13 mouse cellular contexts compared by ENCODE assay signal in genomic region chr5:101982239-101982638, GRCm38 (mm10).
DNase-seq lines count a peak whose midpoint lies in the region; ATAC-seq and TF ChIP-seq lines count a peak whose summit lies in the region.
"Had no signal": no experiment of that assay in that cellular context is flagged by ENCODE, and none has a peak within 500 bp of the region (broad histone marks: within the 10 kb centered on the region; RNA-seq: fewer than 3 reads in every experiment).

No protein-coding gene starts in this region.

- 0 out of 2 replicates have a peak overlapping the region, but pooled peaks have one; percentile 6 for H3K27ac ChIP-seq in heart, embryonic 11.5 days (ENCODE audit: low read depth, low read length)
- peak overlapping the region; percentile 6; the same call in 1 of the 2 replicates for H3K27ac ChIP-seq in layer of hippocampus, adult 2 months
- peak overlapping the region; percentile 65; the same call in 1 of the 2 replicates for H3K27ac ChIP-seq in cortical plate, adult 2 months (ENCODE audit: insufficient read depth, low read length)
- peak overlapping the region; percentile 39 to 71; a peak in 3 of 4 replicates for H3K27ac ChIP-seq in heart, embryonic 14.5 days (replicated peaks in 1 of 2; ENCODE audit: control insufficient read depth in 1 of 2, insufficient read depth in 1 of 2, low read depth in 2 of 2, low read length in 2 of 2)
- H3K27ac ChIP-seq: forebrain, embryonic 10.5 days; midbrain, embryonic 12.5 days had no signal

- peaks cover 14% of the 10 kb centered on the region; the same call in 1 of the 2 replicates for H3K4me1 ChIP-seq in heart, embryonic 11.5 days (ENCODE audit: control insufficient read depth, insufficient read depth, low read length)
- peaks cover 10% of the 10 kb centered on the region for H3K4me1 ChIP-seq in cortical plate, adult 2 months (ENCODE audit: control insufficient read depth, insufficient read depth, low read length)
- H3K4me1 ChIP-seq in heart, embryonic 14.5 days (ENCODE audit: control insufficient read depth in 2 of 2, insufficient read depth in 2 of 2, low read length in 2 of 2), result peaks cover 2 to 3% of the 10 kb centered on the region in 2 experiments; a peak in 3 of 4 replicates

- 78% methylated on average over 5 of the region's 5 CpGs for WGBS in heart, embryonic 11.5 days (ENCODE audit: insufficient replicate concordance)
- WGBS in heart, embryonic 14.5 days, result 75% methylated on average over 5 of the region's 5 CpGs

- no peak for TF ChIP-seq CTCF in layer of hippocampus, adult 2 months (conservative IDR thresholded peaks at IDR 0.05)
- no peak for TF ChIP-seq CTCF in cortical plate, adult 2 months (IDR thresholded peaks at IDR 0.05; ENCODE audit: extremely low read depth, insufficient read depth, low read length)

- peaks cover 7% of the 10 kb centered on the region; the same call in 1 of the 2 replicates for H3K36me3 ChIP-seq in heart, embryonic 11.5 days (ENCODE audit: control insufficient read depth, insufficient read depth, low read length)
- peaks cover 19% of the 10 kb centered on the region for H3K36me3 ChIP-seq in heart, embryonic 14.5 days (ENCODE audit: control insufficient read depth, insufficient read depth, low read length)

- no peak for DNase-seq in heart, postnatal 4 days
- no peak for DNase-seq in layer of hippocampus, adult 2 months (ENCODE audit: low spot score in 2 of 2)
- no peak for DNase-seq in layer of hippocampus, adult 11-12 months (ENCODE audit: low spot score)
- no peak for DNase-seq in cerebellum, adult 9-11 months
- DNase-seq: cerebellum, adult 9-10 months; gastrocnemius, postnatal 36 days had no signal

- no peak for TF ChIP-seq POLR2A in cortical plate, adult 2 months (IDR thresholded peaks at IDR 0.05; ENCODE audit: extremely low read depth, insufficient read depth, low read length)

- H3K9ac ChIP-seq in heart, embryonic 11.5 days (ENCODE audit: low read depth, low read length), result no peak overlapping the region
- no peak overlapping the region for H3K9ac ChIP-seq in heart, embryonic 14.5 days (ENCODE audit: low read length)
- H3K9ac ChIP-seq: midbrain, embryonic 12.5 days had no signal

- H3K9me3 ChIP-seq in heart, embryonic 11.5 days (replicated peaks; ENCODE audit: control insufficient read depth, low read length), result no peaks in the 10 kb centered on the region
- no peaks in the 10 kb centered on the region for H3K9me3 ChIP-seq in heart, embryonic 14.5 days (ENCODE audit: control insufficient read depth, low read length)
- H3K9me3 ChIP-seq: forebrain, embryonic 10.5 days; midbrain, embryonic 12.5 days had no signal

- no peak for ATAC-seq in heart, embryonic 11.5 days (replicated peaks; ENCODE audit: insufficient number of reproducible peaks, low FRiP score, low TSS enrichment)
- no peak for ATAC-seq in heart, embryonic 14.5 days (ENCODE audit: insufficient number of reproducible peaks, insufficient read depth, low FRiP score, low read depth)
- ATAC-seq: lung, postnatal 0 days; Patski had no signal

- H3K4me2 ChIP-seq in heart, embryonic 11.5 days, result no peak overlapping the region
- H3K4me2 ChIP-seq in heart, embryonic 14.5 days (ENCODE audit: low read length), result no peak overlapping the region
- H3K4me2 ChIP-seq: midbrain, embryonic 12.5 days had no signal

- H3K4me3 ChIP-seq in heart, embryonic 11.5 days (ENCODE audit: low read depth, low read length), result no peak overlapping the region
- H3K4me3 ChIP-seq in layer of hippocampus, adult 2 months, result no peak overlapping the region
- no peak overlapping the region for H3K4me3 ChIP-seq in cortical plate, adult 2 months (ENCODE audit: insufficient read depth, low read length)
- H3K4me3 ChIP-seq in heart, embryonic 14.5 days (ENCODE audit: control insufficient read depth in 1 of 2, insufficient read depth in 1 of 2, low read depth in 1 of 2, low read length in 2 of 2), result no peak overlapping the region
- H3K4me3 ChIP-seq: forebrain, embryonic 10.5 days; midbrain, embryonic 12.5 days had no signal

- H3K27me3 ChIP-seq in heart, embryonic 11.5 days (ENCODE audit: control insufficient read depth, insufficient read depth, low read length), result no peaks in the 10 kb centered on the region
- no peaks in the 10 kb centered on the region for H3K27me3 ChIP-seq in heart, embryonic 14.5 days (ENCODE audit: control insufficient read depth, insufficient read depth, low read length)
- H3K27me3 ChIP-seq: midbrain, embryonic 12.5 days; Patski had no signal

Comparison
In these comparisons a context has a peak if more than half of its experiments do, and no peak if none do; other contexts are left out.
1. H3K27ac ChIP-seq: peak in every context shown above with its lines; median percentile 65 in cortical plate, adult 2 months; 55 in heart, embryonic 14.5 days; 6 in heart, embryonic 11.5 days; 6 in layer of hippocampus, adult 2 months.